10 mouse cellular contexts compared by ENCODE assay signal in genomic region chr17:15823215-15823614, GRCm38 (mm10). TPM values are rescaled to one million over a fixed set of nuclear protein-coding genes. Genes with fewer than 3 reads are reported as not detected.
DNase-seq lines count a peak whose midpoint lies in the region; ATAC-seq lines count a peak whose summit lies in the region.
"Had no signal": no experiment of that assay in that cellular context is flagged by ENCODE, and none has a peak within 500 bp of the region (broad histone marks: within the 10 kb centered on the region; RNA-seq: fewer than 3 reads in every experiment).

No protein-coding gene starts in this region.

- H3K4me1 ChIP-seq in embryonic facial prominence, embryonic 10.5 days: peaks cover 59% of the 10 kb centered on the region
- H3K4me1 ChIP-seq in hindbrain, embryonic 13.5 days (replicated peaks): peaks cover 70% of the 10 kb centered on the region
- H3K4me1 ChIP-seq in midbrain, embryonic 13.5 days (replicated peaks): peaks cover 76% of the 10 kb centered on the region

- peaks cover 25% of the 10 kb centered on the region for H3K36me3 ChIP-seq in embryonic facial prominence, embryonic 10.5 days (replicated peaks)
- H3K36me3 ChIP-seq in hindbrain, embryonic 13.5 days: peaks cover 17% of the 10 kb centered on the region
- H3K36me3 ChIP-seq in midbrain, embryonic 13.5 days: peaks cover 23% of the 10 kb centered on the region

- H3K9me3 ChIP-seq in embryonic facial prominence, embryonic 10.5 days: no peaks in the 10 kb centered on the region; the same call in 1 of the 2 replicates
- H3K9me3 ChIP-seq in hindbrain, embryonic 13.5 days: no peaks in the 10 kb centered on the region
- no peaks in the 10 kb centered on the region for H3K9me3 ChIP-seq in midbrain, embryonic 13.5 days

- no peak for ATAC-seq in hindbrain, embryonic 13.5 days (ENCODE audit: low FRiP score)
- ATAC-seq in midbrain, embryonic 13.5 days: no peak
- ATAC-seq: Patski had no signal

- H3K27ac ChIP-seq in embryonic facial prominence, embryonic 10.5 days (replicated peaks): 0 out of 2 replicates have a peak overlapping the region, but pooled peaks have one; percentile 19
- peak overlapping the region; percentile 98; the same call in 1 of the 2 replicates for H3K27ac ChIP-seq in hindbrain, embryonic 13.5 days
- H3K27ac ChIP-seq in midbrain, embryonic 13.5 days: peak overlapping the region; percentile 97

- peak; percentile 68 for DNase-seq in heart, adult 11 months
- no peak for DNase-seq in heart, adult 9 months (ENCODE audit: low spot score in 2 of 2)
- no peak for DNase-seq in embryonic facial prominence, embryonic 10.5 days (ENCODE audit: low spot score)
- DNase-seq in cerebellum, postnatal 36 days: no peak
- DNase-seq in layer of hippocampus, postnatal 25 days (ENCODE audit: extremely low spot score in 1 of 2, low spot score in 1 of 2): no peak
- DNase-seq in retina, embryonic 14.5 days (ENCODE audit: low spot score): no peak
- DNase-seq: liver had no signal

- peak overlapping the region; percentile 95 for H3K4me3 ChIP-seq in embryonic facial prominence, embryonic 10.5 days
- H3K4me3 ChIP-seq in hindbrain, embryonic 13.5 days: peak overlapping the region; percentile 98
- peak overlapping the region; percentile 98 for H3K4me3 ChIP-seq in midbrain, embryonic 13.5 days (replicated peaks)

- peak overlapping the region; percentile 99 for H3K9ac ChIP-seq in hindbrain, embryonic 13.5 days
- peak overlapping the region; percentile 99 for H3K9ac ChIP-seq in midbrain, embryonic 13.5 days (replicated peaks)

- WGBS in embryonic facial prominence, embryonic 10.5 days: 30% methylated on average over 5 of the region's 5 CpGs
- 14% methylated on average over 5 of the region's 5 CpGs for WGBS in hindbrain, embryonic 13.5 days
- 22% methylated on average over 5 of the region's 5 CpGs for WGBS in midbrain, embryonic 13.5 days

- no peaks in the 10 kb centered on the region; the same call in 1 of the 2 replicates for H3K27me3 ChIP-seq in embryonic facial prominence, embryonic 10.5 days (replicated peaks; ENCODE audit: low read depth, poor library complexity, severe bottlenecking)
- no peaks in the 10 kb centered on the region for H3K27me3 ChIP-seq in hindbrain, embryonic 13.5 days
- H3K27me3 ChIP-seq in midbrain, embryonic 13.5 days: no peaks in the 10 kb centered on the region
- H3K27me3 ChIP-seq: Patski had no signal

- H3K4me2 ChIP-seq in hindbrain, embryonic 13.5 days: peak overlapping the region; percentile 84
- peak overlapping the region; percentile 82 for H3K4me2 ChIP-seq in midbrain, embryonic 13.5 days (replicated peaks)

RNA-seq across cellular contexts. Expression of gene Rgmb, which starts 7.6 kb away (rescaled TPM):
- polyA plus RNA-seq in embryonic facial prominence, embryonic 10.5 days (2016; fragmentation: Nextera tagmentation; extraction: Ambion mirVana): 17.3 and 18.1 TPM in 2 replicates
- polyA plus RNA-seq in hindbrain, embryonic 13.5 days (2015; fragmentation: Nextera tagmentation; extraction: Ambion mirVana): 86.6 and 97.1 TPM in 2 replicates
- 72.4 and 79.8 TPM in 2 replicates for polyA plus RNA-seq in midbrain, embryonic 13.5 days (2015; fragmentation: Nextera tagmentation; extraction: Ambion mirVana)
- 10 to 100 TPM; 87.5 to 89.2 TPM for total RNA-seq in layer of hippocampus, postnatal 25 days (2021)

Comparison
In these comparisons a context has a peak if more than half of its experiments do, and no peak if none do; other contexts are left out.
1. H3K27ac ChIP-seq: peak in every context shown above with its lines; median percentile 98 in hindbrain, embryonic 13.5 days; 97 in midbrain, embryonic 13.5 days; 19 in embryonic facial prominence, embryonic 10.5 days.